Mouse (Mus musculus): ENCODE data around the gene H60b. TPM values are rescaled to one million over a fixed set of nuclear protein-coding genes. Genes with fewer than 3 reads are reported as not detected.
"Not testable (repeated sequence)": the region's sequence is repeated elsewhere in the genome, so short reads cannot be mapped to it uniquely, and the experiment has no call there.

The H60b gene
- 0.32 TPM in 1 of 2 replicates, not detected in the other for polyA plus RNA-seq (2014; fragmentation: Nextera tagmentation; extraction: Ambion mirVana)

DNA sequence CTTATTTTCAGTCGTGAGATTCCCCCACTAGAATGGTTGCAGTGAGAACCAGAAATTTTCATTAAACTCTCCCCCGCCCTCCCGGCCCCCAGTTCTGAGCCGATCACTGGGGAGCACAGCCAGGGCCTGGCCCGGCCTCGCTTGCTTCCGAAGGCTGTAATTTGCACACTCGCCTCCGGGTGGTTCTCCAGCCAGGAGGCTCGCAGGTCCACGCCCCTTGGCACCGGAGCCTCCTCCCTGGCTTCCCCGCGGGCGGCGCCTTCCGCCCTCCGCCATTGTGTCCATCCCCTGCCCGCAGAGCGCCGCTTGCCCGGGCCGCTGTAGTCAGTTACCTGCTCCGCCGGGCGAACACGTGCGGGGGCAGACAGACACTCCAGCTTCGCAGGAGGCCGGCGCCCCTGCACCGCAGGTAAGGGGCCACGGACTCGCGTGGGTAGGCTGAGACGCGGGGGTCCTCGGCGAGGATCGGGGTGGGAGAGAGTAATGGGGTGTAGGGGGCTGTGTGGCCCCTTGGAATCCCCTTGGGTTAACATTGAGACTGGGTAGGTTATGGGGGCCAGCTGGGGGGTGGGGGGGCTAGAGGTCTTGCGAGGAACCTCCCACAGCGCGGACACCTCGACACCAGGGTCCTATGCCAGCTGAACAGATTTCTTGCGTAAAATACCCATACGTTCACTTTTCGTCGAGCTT is at the start of gene H60b, which contains the start of gene Raet1e:
Gene H60b, plus strand, starts transcription at position 277 of the 690 bp plus-strand sequence.
Gene Raet1e, plus strand, starts transcription at position 260 of the 690 bp plus-strand sequence.
- H3K9me3 ChIP-seq (replicated peaks; ENCODE audit: control insufficient read depth, low read length); H3K9ac ChIP-seq (ENCODE audit: low read length); H3K27ac ChIP-seq (ENCODE audit: low read depth, low read length); H3K4me1 ChIP-seq (ENCODE audit: control insufficient read depth, insufficient read depth, low read length); H3K36me3 ChIP-seq (ENCODE audit: control insufficient read depth, insufficient read depth, low read length): not testable (repeated sequence)
- peak; percentile 57 for DNase-seq (ENCODE audit: low spot score)
- ATAC-seq = peak; percentile 65
- Histone ChIP-seq H3K4me3 (ENCODE audit: low read depth, low read length) (peak within 1 kb of the TSS; percentile 26), H3K4me2 (ENCODE audit: low read length) (peak within 1 kb of the TSS; percentile 47), H3K27me3 (replicated peaks; ENCODE audit: control insufficient read depth, insufficient read depth, low read length) (peaks cover 58% of the 10 kb centered on the region)
- 0% methylated on average over 48 of the region's 48 CpGs for WGBS

- Histone ChIP-seq H3K27ac (ENCODE audit: low read depth, low read length) (no peak overlapping the region), H3K4me1 (ENCODE audit: control insufficient read depth, insufficient read depth, low read length) (no peaks in the 10 kb centered on the region), H3K27me3 (replicated peaks; ENCODE audit: control insufficient read depth, insufficient read depth, low read length) (no peaks in the 10 kb centered on the region), H3K36me3 (ENCODE audit: control insufficient read depth, insufficient read depth, low read length) (no peaks in the 10 kb centered on the region), H3K4me2 (ENCODE audit: low read length) (peak overlapping the region; percentile 58), H3K4me3 (ENCODE audit: low read depth, low read length) (peak overlapping the region; percentile 29), H3K9ac (ENCODE audit: low read length) (peak overlapping the region; percentile 56), H3K9me3 (replicated peaks; ENCODE audit: control insufficient read depth, low read length) (no peaks in the 10 kb centered on the region)
- ATAC-seq (peak; percentile 75), DNase-seq (ENCODE audit: low spot score) (peak; percentile 79)
- under 1% methylated on average over 19 of the region's 19 CpGs for WGBS
These were observed 17.6 kb upstream of the H60b start for GRCm38 (mm10) chr10:22140665-22141280.

DNA sequence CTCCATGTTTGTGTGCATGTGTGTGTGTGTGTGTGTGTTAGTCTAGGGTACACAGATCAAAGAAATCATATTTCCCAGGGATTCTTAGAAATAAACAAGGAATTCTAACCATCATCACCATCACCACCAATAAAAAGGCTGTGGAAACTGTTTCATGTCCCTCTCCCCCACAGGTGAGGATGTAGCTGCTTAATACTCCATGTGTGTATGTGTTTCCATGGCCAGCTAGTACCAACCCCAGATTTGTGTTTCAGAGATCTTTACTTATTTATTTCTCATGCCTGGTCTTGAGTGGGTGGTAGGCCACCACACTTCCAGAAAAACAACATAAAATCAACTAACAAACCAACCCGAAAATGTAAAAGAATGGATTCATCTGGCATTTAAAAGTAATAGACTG is 16.2 kb upstream of the H60b start:
- not testable (repeated sequence) for H3K4me2 ChIP-seq (ENCODE audit: low read length); H3K9ac ChIP-seq (ENCODE audit: low read length); H3K4me3 ChIP-seq (ENCODE audit: low read depth, low read length); H3K27ac ChIP-seq (ENCODE audit: low read depth, low read length); ATAC-seq; H3K9me3 ChIP-seq (replicated peaks; ENCODE audit: control insufficient read depth, low read length); H3K27me3 ChIP-seq (replicated peaks; ENCODE audit: control insufficient read depth, insufficient read depth, low read length); DNase-seq (ENCODE audit: low spot score); H3K4me1 ChIP-seq (ENCODE audit: control insufficient read depth, insufficient read depth, low read length); H3K36me3 ChIP-seq (ENCODE audit: control insufficient read depth, insufficient read depth, low read length)
- 86% methylated on average over 1 of the region's 1 CpGs for WGBS

DNA sequence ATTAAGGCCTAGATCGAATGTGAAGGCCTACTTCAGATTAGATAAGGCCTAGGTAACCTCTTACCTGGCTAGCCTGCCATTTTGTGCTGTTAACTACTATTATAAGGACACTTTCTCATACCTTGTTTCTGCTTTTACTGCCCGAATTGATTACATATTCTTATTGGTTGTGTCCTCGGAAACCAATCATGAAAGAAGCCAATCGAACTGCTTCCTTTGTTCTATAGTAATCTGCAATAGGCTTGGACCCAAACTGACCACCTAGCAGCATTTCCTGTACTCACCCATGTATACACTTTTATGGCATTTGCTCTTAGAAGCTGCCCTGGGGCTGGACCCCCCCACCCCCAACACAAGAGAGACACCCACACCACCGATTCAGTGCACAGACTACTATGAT is 15.5 kb upstream of the H60b start:
- no peak overlapping the region for H3K4me2 ChIP-seq (ENCODE audit: low read length)
- no peaks in the 10 kb centered on the region for H3K9me3 ChIP-seq (replicated peaks; ENCODE audit: control insufficient read depth, low read length)
- 80% methylated on average over 5 of the region's 5 CpGs for WGBS
- DNase-seq (ENCODE audit: low spot score) = no peak
- no peaks in the 10 kb centered on the region for H3K36me3 ChIP-seq (ENCODE audit: control insufficient read depth, insufficient read depth, low read length)
- H3K27ac ChIP-seq (ENCODE audit: low read depth, low read length) = no peak overlapping the region
- no peak overlapping the region for H3K9ac ChIP-seq (ENCODE audit: low read length)
- no peaks in the 10 kb centered on the region for H3K4me1 ChIP-seq (ENCODE audit: control insufficient read depth, insufficient read depth, low read length)
- ATAC-seq = no peak
- H3K27me3 ChIP-seq (replicated peaks; ENCODE audit: control insufficient read depth, insufficient read depth, low read length) = no peaks in the 10 kb centered on the region
- H3K4me3 ChIP-seq (ENCODE audit: low read depth, low read length) = no peak overlapping the region

DNA sequence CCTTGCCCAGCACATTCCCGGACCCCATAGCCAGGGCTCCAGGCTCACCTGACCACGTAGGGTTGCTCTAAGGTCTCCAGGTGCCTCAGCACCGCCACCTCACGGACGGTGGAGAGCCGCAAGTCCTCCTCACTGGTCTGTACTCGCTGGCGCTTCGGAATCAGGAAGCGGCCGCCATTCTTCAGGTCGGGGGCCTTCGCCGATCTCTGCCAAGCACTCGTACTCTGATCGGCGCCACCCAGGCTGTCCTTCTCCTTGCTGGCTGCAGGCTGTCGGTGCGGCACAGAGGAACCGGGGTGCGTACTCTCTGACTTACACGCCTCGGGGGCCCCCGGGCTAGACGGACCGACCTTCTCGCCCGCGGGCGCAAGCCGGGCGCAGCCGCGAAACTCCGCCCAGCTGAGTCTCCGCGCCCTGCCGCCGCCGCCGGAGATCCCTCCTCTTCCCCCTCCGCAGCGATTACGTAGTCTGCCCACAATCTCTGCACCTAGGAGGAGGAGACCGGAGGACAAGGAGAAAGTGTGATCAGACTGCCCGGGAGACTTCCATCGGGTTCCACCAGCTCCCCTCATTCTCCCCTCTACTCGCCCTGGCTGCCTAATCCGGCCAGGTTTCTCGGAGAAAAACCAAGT is 9.8 kb upstream of the H60b start:
- Histone ChIP-seq H3K27me3 (replicated peaks; ENCODE audit: control insufficient read depth, insufficient read depth, low read length) (peaks cover 15% of the 10 kb centered on the region), H3K9ac (ENCODE audit: low read length) (peak overlapping the region; percentile 64), H3K4me2 (ENCODE audit: low read length) (peak overlapping the region; percentile 92), H3K36me3 (ENCODE audit: control insufficient read depth, insufficient read depth, low read length) (no peaks in the 10 kb centered on the region), H3K9me3 (replicated peaks; ENCODE audit: control insufficient read depth, low read length) (no peaks in the 10 kb centered on the region), H3K4me3 (ENCODE audit: low read depth, low read length) (peak overlapping the region; percentile 53), H3K4me1 (ENCODE audit: control insufficient read depth, insufficient read depth, low read length) (no peaks in the 10 kb centered on the region), H3K27ac (ENCODE audit: low read depth, low read length) (no peak overlapping the region)
- DNase-seq (ENCODE audit: low spot score) (peak; percentile 65), ATAC-seq (peak; percentile 74)
- under 1% methylated on average over 47 of the region's 50 CpGs for WGBS

DNA sequence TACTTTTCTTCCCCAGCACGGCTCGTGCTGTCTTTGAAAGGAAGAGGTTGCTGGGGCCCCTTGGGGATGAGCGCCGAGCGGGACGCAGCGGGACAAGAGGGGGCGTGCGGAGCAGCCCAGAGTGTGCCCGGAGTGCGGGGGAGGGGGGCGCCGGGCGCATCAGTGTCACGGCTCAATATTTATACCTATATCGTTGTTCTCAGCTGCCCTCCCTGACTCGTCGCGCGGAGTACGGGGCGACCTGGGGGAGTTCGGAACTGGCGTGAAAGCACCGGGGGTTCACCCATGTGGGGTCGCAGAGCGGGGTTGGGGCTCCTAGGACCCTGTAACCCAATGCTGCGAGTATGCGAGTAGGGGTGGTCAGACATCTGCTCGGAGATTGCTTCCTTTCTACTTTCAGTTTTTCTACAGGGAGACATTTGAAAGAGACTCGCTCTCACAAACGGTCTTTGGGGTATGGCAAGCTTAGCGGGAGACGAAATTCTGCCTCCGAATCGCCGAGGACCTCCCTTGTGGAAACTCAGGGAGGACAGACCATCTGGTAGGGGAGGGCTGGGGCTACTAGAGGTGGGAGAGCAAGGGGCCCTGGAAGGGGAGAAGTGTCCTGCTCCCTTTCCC is 9.2 kb upstream of the H60b start, which contains the start of gene E030030I06Rik:
Gene E030030I06Rik, minus strand, starts transcription at position 198 of the 618 bp plus-strand sequence.
- under 1% methylated on average over 35 of the region's 37 CpGs for WGBS
- no peak within 1 kb of the TSS for H3K27ac ChIP-seq (ENCODE audit: low read depth, low read length)
- H3K9ac ChIP-seq (ENCODE audit: low read length) = peak within 1 kb of the TSS; percentile 64
- peak within 1 kb of the TSS; percentile 53 for H3K4me3 ChIP-seq (ENCODE audit: low read depth, low read length)
- H3K9me3 ChIP-seq (replicated peaks; ENCODE audit: control insufficient read depth, low read length) = no peaks in the 10 kb centered on the region
- no peak for DNase-seq (ENCODE audit: low spot score)
- peak within 1 kb of the TSS; percentile 92 for H3K4me2 ChIP-seq (ENCODE audit: low read length)
- peak; percentile 61 for ATAC-seq
- no peaks in the 10 kb centered on the region for H3K4me1 ChIP-seq (ENCODE audit: control insufficient read depth, insufficient read depth, low read length)
- H3K36me3 ChIP-seq (ENCODE audit: control insufficient read depth, insufficient read depth, low read length) = no peaks in the 10 kb centered on the region
- peaks cover 15% of the 10 kb centered on the region for H3K27me3 ChIP-seq (replicated peaks; ENCODE audit: control insufficient read depth, insufficient read depth, low read length)

DNA sequence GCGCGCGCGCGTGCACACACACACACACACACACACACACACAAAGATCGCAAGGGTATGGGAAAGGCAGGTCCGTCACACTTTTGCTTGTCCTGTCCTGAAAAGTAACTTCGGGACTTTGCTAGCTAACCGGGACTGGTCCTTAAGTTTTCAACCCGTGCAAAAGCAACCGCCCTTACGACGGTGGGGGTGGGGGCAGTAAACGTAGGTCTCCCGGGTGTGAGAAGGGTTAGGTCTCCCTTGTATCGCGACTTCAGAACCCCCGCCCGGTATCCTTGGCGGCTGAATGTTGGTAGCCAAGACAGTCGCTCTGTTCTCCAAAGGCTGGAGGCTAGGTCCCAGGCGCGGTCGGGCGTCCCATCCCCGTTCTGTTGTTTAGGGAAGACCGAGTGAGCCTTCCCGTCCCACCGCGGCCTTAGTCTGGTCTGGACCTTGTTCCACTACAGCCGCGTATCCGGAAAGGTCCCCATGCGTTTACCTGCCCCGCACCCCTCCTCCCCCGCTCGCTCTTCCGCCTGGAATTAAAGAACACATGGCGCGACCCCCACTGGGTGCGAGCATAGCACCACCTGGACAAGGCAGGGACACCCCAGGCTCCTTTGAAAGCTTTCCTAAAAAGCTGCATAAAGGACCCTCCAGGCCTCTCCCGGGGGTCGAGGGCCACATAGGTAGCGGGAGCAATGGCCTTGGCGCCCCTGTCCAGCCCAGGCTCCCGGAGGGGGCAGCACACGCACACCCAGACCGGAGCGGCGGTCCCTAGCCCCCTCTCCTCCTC is 8.5 kb upstream of the H60b start:
- no peak for ATAC-seq
- H3K4me3 ChIP-seq (ENCODE audit: low read depth, low read length) = peak overlapping the region; percentile 53
- no peaks in the 10 kb centered on the region for H3K9me3 ChIP-seq (replicated peaks; ENCODE audit: control insufficient read depth, low read length)
- H3K4me1 ChIP-seq (ENCODE audit: control insufficient read depth, insufficient read depth, low read length) = no peaks in the 10 kb centered on the region
- H3K4me2 ChIP-seq (ENCODE audit: low read length) = peak overlapping the region; percentile 92
- H3K36me3 ChIP-seq (ENCODE audit: control insufficient read depth, insufficient read depth, low read length) = no peaks in the 10 kb centered on the region
- under 1% methylated on average over 50 of the region's 50 CpGs for WGBS
- no peak overlapping the region for H3K27ac ChIP-seq (ENCODE audit: low read depth, low read length)
- DNase-seq (ENCODE audit: low spot score) = no peak
- peak overlapping the region; percentile 64; the same call in 1 of the 2 replicates for H3K9ac ChIP-seq (ENCODE audit: low read length)
- peaks cover 16% of the 10 kb centered on the region for H3K27me3 ChIP-seq (replicated peaks; ENCODE audit: control insufficient read depth, insufficient read depth, low read length)

DNA sequence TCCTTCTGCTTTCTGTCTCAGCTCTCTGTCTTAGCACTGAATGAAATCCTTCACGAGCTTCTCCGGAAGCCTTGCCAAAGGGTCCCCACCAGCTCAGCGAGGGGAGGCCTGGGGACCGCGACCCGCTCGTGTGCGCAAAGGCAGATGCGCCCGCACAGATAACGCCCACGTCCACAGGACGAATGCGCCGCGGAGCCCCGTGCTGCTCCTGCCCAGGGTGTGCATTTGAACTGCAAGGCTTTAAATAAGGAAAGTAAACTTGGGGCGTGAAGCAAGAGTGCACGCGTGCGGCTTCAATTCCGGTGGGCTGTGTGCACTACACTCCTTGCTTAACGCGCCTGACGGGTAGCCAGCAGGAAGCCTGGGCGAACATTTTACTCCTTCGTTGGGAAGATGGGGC is 7.8 kb upstream of the H60b start:
- Histone ChIP-seq H3K9me3 (replicated peaks; ENCODE audit: control insufficient read depth, low read length) (no peaks in the 10 kb centered on the region), H3K4me1 (ENCODE audit: control insufficient read depth, insufficient read depth, low read length) (no peaks in the 10 kb centered on the region), H3K36me3 (ENCODE audit: control insufficient read depth, insufficient read depth, low read length) (no peaks in the 10 kb centered on the region), H3K27me3 (replicated peaks; ENCODE audit: control insufficient read depth, insufficient read depth, low read length) (peaks cover 23% of the 10 kb centered on the region), H3K27ac (ENCODE audit: low read depth, low read length) (no peak overlapping the region), H3K4me3 (ENCODE audit: low read depth, low read length) (peak overlapping the region; percentile 53; the same call in 1 of the 2 replicates), H3K9ac (ENCODE audit: low read length) (no peak overlapping the region), H3K4me2 (ENCODE audit: low read length) (peak overlapping the region; percentile 92)
- no peak for DNase-seq (ENCODE audit: low spot score)
- under 1% methylated on average over 27 of the region's 27 CpGs for WGBS
- no peak for ATAC-seq

All from forebrain, embryonic 14.5 days (tissue).